Mouse (Mus musculus) liver, postnatal 0 days (tissue): ENCODE results near the gene Cdon.

Experiments
- CTCF ChIP-seq: sonication (generic); IDR thresholded peaks from 2 replicates; pipeline ENCODE4 v1.5.1; 2016; ENCODE audit warnings: antibody characterized with exemption, low read depth
- EP300 ChIP-seq: IDR thresholded peaks from 2 replicates; pipeline ENCODE4 v1.6.1; 2016; ENCODE audit warnings: antibody characterized with exemption, low read depth, mild to moderate bottlenecking

GRCm38 (mm10) chr9:35529141-35529540 is 108.2 kb downstream of the Cdon start:
- no peak for TF ChIP-seq CTCF
- TF ChIP-seq EP300, result no peak
